Mouse (Mus musculus) left cerebral cortex, postnatal 10 days (tissue): ENCODE data around the gene Rad51ap2. TPM values are rescaled to one million over a fixed set of nuclear protein-coding genes. Genes with fewer than 3 reads are reported as not detected.

Source experiments
- total RNA-seq, 2 experiments: library from RNA; stranded (reverse); gene quantifications; 2 replicates each; pipeline ENCODE4 v1.2.3; 2021

The Rad51ap2 gene
- total RNA-seq, 2 experiments from 2014 or later, result 2.5 to 3.3 TPM

Other genes starting within 250 kb of the Rad51ap2 start
- not detected for gene Msgn1, start 247.1 kb upstream of the Rad51ap2 start, total RNA-seq
- 1 to 10 TPM; 2.4 to 4.3 TPM for gene Gen1, start 190.3 kb upstream of the Rad51ap2 start, total RNA-seq
- 10 to 100 TPM; 36.9 to 37.2 TPM for gene Smc6, start 190.2 kb upstream of the Rad51ap2 start, total RNA-seq
- 100 to 1,000 TPM; 511 to 517 TPM for gene Vsnl1, start 19.5 kb upstream of the Rad51ap2 start, total RNA-seq